Mouse (Mus musculus): ENCODE data around the gene Abcd3. TPM values are rescaled to one million over a fixed set of nuclear protein-coding genes. Genes with fewer than 3 reads are reported as not detected.

The Abcd3 gene
- 45.0 and 47.2 TPM in 2 replicates for polyA plus RNA-seq (2016; fragmentation: Nextera tagmentation; extraction: Ambion mirVana)

DNA sequence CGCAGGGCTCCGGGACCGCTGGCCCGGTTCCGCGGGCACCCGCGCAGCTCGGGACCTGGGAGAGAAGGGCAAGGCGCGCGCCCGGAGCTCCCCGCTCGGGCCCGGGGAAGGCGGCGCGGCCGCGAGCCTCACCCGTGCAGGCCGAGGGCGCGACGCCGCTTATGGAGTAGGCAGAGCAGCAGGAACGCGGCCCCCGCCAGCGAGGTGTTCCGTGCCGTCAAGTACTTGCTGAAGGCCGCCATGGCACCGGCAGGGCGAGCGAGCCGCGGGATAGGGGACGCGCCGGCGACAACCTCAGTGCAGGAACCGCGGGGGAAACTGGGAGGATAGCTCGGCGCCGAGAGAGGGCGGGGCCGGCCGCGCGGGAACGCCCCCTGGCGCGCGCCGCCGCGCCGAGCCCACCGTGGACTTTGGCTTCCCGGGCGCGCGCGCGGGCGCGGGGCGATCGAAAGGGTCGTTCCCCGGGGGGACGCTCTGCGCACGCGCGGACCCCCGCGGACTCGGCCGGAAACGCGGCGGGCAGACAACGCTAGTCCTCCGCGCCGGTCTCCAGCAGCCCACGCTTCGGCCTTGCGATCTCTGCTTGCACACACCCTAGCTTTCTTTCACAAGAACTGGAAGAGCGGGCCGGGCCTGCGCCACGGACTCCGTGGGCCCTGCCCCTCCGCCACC is at the start of gene Abcd3:
TSS of gene Abcd3 (minus strand) at position 426 of the 672 bp plus-strand sequence.
- Histone ChIP-seq H3K4me2 (peak within 1 kb of the TSS; percentile 73), H3K27ac (ENCODE audit: poor library complexity, severe bottlenecking) (peak within 1 kb of the TSS; percentile 97), H3K4me3 (peak within 1 kb of the TSS; percentile 88), H3K27me3 (replicated peaks) (no peaks in the 10 kb centered on the region), H3K9ac (peak within 1 kb of the TSS; percentile 94), H3K36me3 (no peaks in the 10 kb centered on the region), H3K9me3 (replicated peaks) (no peaks in the 10 kb centered on the region), H3K4me1 (replicated peaks) (peaks cover 16% of the 10 kb centered on the region)
- WGBS = under 1% methylated on average over 72 of the region's 99 CpGs
- peak; percentile 92 for ATAC-seq (ENCODE audit: insufficient number of reproducible peaks, low FRiP score)

DNA sequence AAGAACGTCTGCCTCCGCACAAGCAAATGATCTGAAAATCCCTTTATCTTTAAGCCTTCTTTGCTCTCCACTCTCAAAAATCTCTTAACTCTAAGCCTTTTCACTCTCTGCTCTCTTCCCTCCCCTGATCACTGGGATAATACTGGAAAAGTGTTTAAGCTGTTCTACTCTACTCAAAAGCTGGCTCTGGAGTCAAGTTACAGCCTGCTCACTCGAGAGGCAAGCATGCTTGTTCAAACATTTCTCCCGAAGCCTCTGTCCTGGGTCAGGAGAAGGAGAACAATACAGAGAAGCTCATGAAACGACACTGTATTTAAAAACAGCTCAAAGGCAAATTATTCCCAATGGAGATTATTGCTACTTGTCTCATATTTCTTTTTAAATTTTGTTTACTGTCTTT is 44.0 kb upstream of the Abcd3 start:
- Histone ChIP-seq H3K4me1 (replicated peaks) (0 out of 2 replicates have a peak, but pooled peaks cover 5% of the 10 kb centered on the region), H3K4me3 (no peak overlapping the region), H3K9me3 (replicated peaks) (no peaks in the 10 kb centered on the region), H3K27ac (ENCODE audit: poor library complexity, severe bottlenecking) (no peak overlapping the region), H3K27me3 (replicated peaks) (no peaks in the 10 kb centered on the region; the same call in 1 of the 2 replicates), H3K9ac (no peak overlapping the region), H3K4me2 (no peak overlapping the region), H3K36me3 (no peaks in the 10 kb centered on the region)
- 24% methylated on average over 5 of the region's 5 CpGs for WGBS
- no peak for ATAC-seq (ENCODE audit: insufficient number of reproducible peaks, low FRiP score)

DNA sequence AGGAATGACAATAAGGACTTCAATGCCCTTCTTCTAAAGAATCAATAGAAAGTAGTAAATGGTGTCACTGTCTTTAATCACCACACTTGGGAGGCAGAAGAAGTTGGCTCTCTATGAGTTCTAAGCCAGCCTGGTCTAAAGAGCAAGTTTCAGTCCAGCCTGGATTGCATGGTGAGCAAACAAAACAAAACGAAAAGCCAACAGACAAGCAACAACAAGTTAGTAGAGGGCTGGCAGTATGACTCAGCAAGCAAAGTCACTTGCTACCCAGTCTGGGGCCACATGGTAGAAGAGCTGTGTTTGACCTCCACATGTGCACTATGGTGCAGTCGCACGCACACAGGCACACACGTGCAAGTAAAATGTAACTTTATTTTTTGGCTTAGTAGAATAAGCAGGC is 41.0 kb upstream of the Abcd3 start:
- Histone ChIP-seq H3K4me1 (replicated peaks) (0 out of 2 replicates have a peak, but pooled peaks cover 5% of the 10 kb centered on the region), H3K4me3 (no peak overlapping the region), H3K9ac (no peak overlapping the region), H3K27me3 (replicated peaks) (no peaks in the 10 kb centered on the region; the same call in 1 of the 2 replicates), H3K36me3 (no peaks in the 10 kb centered on the region), H3K27ac (ENCODE audit: poor library complexity, severe bottlenecking) (no peak overlapping the region), H3K9me3 (replicated peaks) (no peaks in the 10 kb centered on the region), H3K4me2 (no peak overlapping the region)
- WGBS = 88% methylated on average over 4 of the region's 4 CpGs
- no peak for ATAC-seq (ENCODE audit: insufficient number of reproducible peaks, low FRiP score)

DNA sequence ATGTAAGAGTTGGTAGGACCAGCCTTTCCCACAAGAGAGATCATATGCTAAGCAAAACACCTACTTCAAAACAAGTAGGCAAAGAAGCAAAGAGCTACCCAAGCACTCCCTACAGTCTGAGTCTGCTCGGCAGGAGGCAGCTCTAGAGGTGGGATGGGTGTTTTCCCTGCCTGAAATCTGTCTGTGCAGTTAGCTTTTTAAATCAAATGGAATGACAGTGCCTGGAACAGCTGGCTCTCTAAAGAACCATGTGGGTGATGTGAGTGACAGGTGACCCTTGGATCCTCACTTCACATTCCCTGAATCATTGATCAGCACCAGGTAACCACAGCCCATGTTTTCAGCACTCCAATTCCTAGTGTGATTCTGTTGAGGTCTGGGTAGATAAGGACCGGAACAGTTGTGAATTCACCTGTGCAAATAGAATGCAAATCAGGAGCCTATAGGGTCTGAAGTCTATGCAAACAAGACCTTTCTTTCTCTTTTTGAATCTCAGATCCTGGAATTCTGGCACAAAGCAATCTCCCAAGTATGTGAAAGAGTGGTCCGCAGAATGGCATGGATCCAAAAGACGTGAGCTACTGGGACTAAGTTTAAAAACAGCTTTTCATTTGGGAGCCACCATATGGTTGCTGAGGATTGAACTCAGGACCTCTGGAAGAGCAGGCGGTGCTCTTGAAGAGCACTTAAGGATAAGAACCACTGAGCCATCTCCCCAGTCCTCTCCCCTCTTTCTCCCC is 38.8 kb upstream of the Abcd3 start:
- WGBS = 54% methylated on average over 5 of the region's 5 CpGs
- Histone ChIP-seq H3K27ac (ENCODE audit: poor library complexity, severe bottlenecking) (no peak overlapping the region), H3K27me3 (replicated peaks) (no peaks in the 10 kb centered on the region; the same call in 1 of the 2 replicates), H3K4me3 (no peak overlapping the region), H3K9me3 (replicated peaks) (no peaks in the 10 kb centered on the region), H3K4me1 (replicated peaks) (0 out of 2 replicates have a peak, but pooled peaks cover 3% of the 10 kb centered on the region), H3K4me2 (no peak overlapping the region), H3K9ac (no peak overlapping the region), H3K36me3 (no peaks in the 10 kb centered on the region)
- no peak for ATAC-seq (ENCODE audit: insufficient number of reproducible peaks, low FRiP score)

DNA sequence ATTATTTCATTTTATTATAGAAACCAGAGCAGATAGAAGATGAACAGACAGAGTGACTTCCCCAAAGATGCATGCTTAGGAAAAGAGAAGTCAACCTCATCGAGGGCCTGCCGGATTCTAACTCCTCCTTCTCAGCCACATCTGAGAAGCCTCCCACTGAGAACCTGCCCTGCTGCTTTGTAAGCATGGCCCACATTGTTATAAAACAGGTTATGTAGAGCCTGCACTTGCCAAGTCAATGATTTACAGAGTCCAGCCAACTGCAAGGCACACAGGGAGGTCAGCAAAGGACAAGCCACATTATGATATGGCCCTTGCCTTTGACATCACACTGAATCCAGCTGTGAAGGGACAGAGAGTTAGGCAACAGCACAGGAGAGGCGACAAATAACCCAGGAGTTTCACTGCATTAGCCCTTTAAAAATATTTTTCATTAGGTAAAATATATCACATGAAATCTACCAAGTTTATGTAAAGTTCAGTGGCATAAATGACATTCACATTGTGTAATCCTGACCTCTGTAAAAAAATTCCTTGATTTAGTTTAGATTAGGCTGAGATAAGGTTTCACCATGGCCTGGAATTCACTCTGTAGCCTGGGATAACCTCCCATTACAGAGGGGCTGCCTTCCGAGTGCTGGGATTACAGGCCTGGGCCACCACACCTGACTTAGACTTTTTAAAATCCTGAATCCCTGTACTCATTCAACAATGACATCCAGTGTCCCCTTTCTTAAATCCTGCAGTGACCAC is 37.1 kb upstream of the Abcd3 start:
- H3K4me2 ChIP-seq = no peak overlapping the region
- H3K27me3 ChIP-seq (replicated peaks) = no peaks in the 10 kb centered on the region
- H3K9me3 ChIP-seq (replicated peaks) = no peaks in the 10 kb centered on the region
- H3K27ac ChIP-seq (ENCODE audit: poor library complexity, severe bottlenecking) = no peak overlapping the region
- ATAC-seq (ENCODE audit: insufficient number of reproducible peaks, low FRiP score) = no peak
- no peaks in the 10 kb centered on the region for H3K4me1 ChIP-seq (replicated peaks)
- H3K9ac ChIP-seq = no peak overlapping the region
- H3K36me3 ChIP-seq = no peaks in the 10 kb centered on the region
- no peak overlapping the region for H3K4me3 ChIP-seq
- 55% methylated on average over 4 of the region's 4 CpGs for WGBS

DNA sequence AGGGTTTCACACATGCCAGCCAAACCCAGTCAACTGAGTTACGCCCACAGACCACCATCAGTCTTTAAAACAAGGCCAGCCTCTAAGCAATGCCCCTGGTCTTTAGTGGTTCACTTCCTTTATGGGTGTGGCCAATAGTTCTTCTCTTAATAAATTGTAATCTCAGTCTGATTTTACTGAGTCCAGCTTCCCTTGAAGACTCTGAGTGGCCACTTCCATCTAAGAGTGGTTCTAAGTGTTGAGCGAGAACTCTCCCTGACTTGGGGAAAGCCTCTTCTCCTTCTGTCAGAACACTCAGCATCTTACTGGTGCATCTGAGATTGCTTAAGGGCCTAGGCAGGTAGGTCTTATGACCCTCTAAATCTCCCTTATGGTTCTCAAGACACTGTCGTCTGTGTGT is 35.9 kb upstream of the Abcd3 start:
- no peaks in the 10 kb centered on the region for H3K4me1 ChIP-seq (replicated peaks)
- H3K36me3 ChIP-seq = no peaks in the 10 kb centered on the region
- no peak overlapping the region for H3K27ac ChIP-seq (ENCODE audit: poor library complexity, severe bottlenecking)
- H3K27me3 ChIP-seq (replicated peaks) = no peaks in the 10 kb centered on the region
- H3K9ac ChIP-seq = no peak overlapping the region
- WGBS = 80% methylated on average over 3 of the region's 3 CpGs
- H3K9me3 ChIP-seq (replicated peaks) = no peaks in the 10 kb centered on the region
- H3K4me2 ChIP-seq = no peak overlapping the region
- H3K4me3 ChIP-seq = no peak overlapping the region
- no peak for ATAC-seq (ENCODE audit: insufficient number of reproducible peaks, low FRiP score)

DNA sequence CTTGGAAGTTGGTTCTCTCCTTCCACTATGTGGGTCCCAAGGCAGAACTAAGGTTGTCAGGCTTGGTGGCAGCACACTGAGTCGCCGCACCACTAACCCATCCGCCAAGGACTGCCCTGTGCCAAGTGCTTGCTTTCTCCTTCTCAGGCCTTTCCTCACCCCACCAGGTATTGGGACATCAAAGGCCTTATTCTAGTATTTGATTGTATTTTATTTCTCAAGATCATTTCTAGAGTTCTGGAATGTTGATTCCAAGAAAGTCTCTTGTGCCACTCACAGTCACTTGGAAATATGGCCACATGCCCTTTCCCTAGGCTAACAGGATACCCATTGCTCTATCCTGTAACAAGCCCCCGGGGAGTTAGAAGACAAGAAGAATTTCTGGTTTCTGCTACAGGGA is 35.3 kb upstream of the Abcd3 start:
- no peak overlapping the region for H3K9ac ChIP-seq
- H3K4me2 ChIP-seq = no peak overlapping the region
- no peak overlapping the region for H3K27ac ChIP-seq (ENCODE audit: poor library complexity, severe bottlenecking)
- no peaks in the 10 kb centered on the region for H3K9me3 ChIP-seq (replicated peaks)
- no peaks in the 10 kb centered on the region for H3K4me1 ChIP-seq (replicated peaks)
- ATAC-seq (ENCODE audit: insufficient number of reproducible peaks, low FRiP score) = no peak
- no peaks in the 10 kb centered on the region for H3K36me3 ChIP-seq
- 90% methylated on average over 4 of the region's 4 CpGs for WGBS
- H3K27me3 ChIP-seq (replicated peaks) = no peaks in the 10 kb centered on the region
- no peak overlapping the region for H3K4me3 ChIP-seq

DNA sequence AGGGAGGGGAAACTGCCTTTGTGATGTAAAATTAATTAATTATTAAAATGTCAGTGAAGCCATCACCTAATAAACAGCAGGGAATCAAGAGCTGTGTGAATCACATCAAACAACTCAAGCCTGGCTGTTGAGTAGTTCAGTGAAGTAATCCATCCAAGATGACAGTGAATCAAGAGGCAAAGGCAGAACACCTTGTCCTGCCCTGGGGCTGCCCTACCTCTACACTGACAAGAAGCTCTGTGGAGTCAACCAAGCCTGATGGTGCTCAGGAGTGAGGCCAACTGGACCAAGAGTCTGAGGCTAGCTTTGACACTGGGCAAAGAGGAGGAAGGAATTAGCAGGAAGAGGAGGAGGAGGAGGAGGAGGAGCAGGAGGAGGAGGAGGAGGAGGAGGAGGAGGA is 32.2 kb upstream of the Abcd3 start:
- H3K27ac ChIP-seq (ENCODE audit: poor library complexity, severe bottlenecking) = no peak overlapping the region
- no peak overlapping the region for H3K4me3 ChIP-seq
- H3K4me2 ChIP-seq = no peak overlapping the region
- no peaks in the 10 kb centered on the region for H3K4me1 ChIP-seq (replicated peaks)
- no peak overlapping the region for H3K9ac ChIP-seq
- ATAC-seq (ENCODE audit: insufficient number of reproducible peaks, low FRiP score) = no peak
- H3K9me3 ChIP-seq (replicated peaks) = no peaks in the 10 kb centered on the region
- no peaks in the 10 kb centered on the region for H3K27me3 ChIP-seq (replicated peaks)
- no peaks in the 10 kb centered on the region for H3K36me3 ChIP-seq

DNA sequence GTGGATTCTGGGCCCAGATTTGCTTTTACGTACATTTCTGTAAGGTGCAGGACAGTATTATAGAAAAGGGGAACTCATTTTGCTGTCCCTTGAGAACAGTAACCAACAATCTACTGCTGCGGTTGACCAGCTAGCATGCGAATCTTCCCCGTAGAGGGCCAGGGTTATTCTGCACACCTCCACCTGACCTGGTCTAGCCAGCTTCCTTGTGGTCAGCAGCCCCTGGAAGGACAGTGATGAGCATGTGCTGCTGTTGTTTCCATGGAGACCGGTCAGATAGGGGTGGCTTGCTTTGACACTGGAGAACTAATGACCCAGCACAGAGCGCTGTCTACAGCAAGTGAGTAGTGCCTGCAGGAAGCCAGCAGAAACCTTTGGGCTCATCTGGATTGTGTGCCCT is 29.6 kb upstream of the Abcd3 start:
- no peak overlapping the region for H3K9ac ChIP-seq
- no peaks in the 10 kb centered on the region for H3K4me1 ChIP-seq (replicated peaks)
- H3K4me2 ChIP-seq = no peak overlapping the region
- no peaks in the 10 kb centered on the region for H3K9me3 ChIP-seq (replicated peaks)
- H3K4me3 ChIP-seq = no peak overlapping the region
- no peak for ATAC-seq (ENCODE audit: insufficient number of reproducible peaks, low FRiP score)
- WGBS = 88% methylated on average over 6 of the region's 6 CpGs
- no peak overlapping the region for H3K27ac ChIP-seq (ENCODE audit: poor library complexity, severe bottlenecking)
- no peaks in the 10 kb centered on the region for H3K36me3 ChIP-seq
- no peaks in the 10 kb centered on the region for H3K27me3 ChIP-seq (replicated peaks)

DNA sequence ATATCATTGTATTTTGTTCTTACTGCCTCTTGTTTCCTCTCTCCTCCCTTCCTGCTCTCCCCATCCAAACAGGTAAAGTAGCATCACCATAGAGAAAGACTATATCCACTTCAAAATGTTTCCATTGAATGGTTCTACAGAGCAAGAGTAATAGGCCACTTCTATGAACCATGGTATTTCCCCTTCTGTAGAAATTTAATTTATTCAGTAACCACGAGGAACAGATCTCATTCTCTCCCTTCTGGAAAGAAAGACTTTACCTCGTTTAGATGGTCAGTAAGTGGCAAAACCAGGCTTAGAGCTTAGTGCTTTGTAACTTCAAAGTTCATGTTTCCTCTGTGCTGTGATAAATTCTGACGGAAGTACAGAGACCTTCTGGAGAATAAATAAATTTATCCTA is 28.9 kb upstream of the Abcd3 start:
- no peaks in the 10 kb centered on the region for H3K27me3 ChIP-seq (replicated peaks)
- no peak overlapping the region for H3K4me3 ChIP-seq
- no peak overlapping the region for H3K27ac ChIP-seq (ENCODE audit: poor library complexity, severe bottlenecking)
- H3K36me3 ChIP-seq = no peaks in the 10 kb centered on the region
- H3K4me1 ChIP-seq (replicated peaks) = no peaks in the 10 kb centered on the region
- 64% methylated on average over 3 of the region's 3 CpGs for WGBS
- H3K9ac ChIP-seq = no peak overlapping the region
- no peaks in the 10 kb centered on the region for H3K9me3 ChIP-seq (replicated peaks)
- H3K4me2 ChIP-seq = no peak overlapping the region
- no peak for ATAC-seq (ENCODE audit: insufficient number of reproducible peaks, low FRiP score)

DNA sequence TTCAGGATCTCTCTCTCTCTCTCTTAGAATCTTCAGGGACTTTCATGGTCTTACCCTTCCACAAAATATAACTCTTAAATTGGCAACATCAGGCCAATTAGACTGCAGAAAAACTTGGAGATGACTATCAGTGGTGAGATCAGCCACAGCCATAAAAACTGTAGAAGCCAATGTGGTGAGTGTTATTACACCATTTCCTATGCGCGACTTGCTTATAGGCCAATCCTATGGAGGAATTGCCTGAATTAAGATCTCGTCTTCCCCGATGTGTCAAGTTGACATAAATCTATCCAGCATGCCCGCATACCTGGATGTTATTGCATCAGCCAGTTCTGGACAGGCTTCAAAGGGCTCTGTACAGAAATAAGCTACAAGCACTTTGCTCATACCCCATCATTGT is 28.2 kb upstream of the Abcd3 start:
- WGBS = 89% methylated on average over 5 of the region's 5 CpGs

More for the DNA sequence above, 28.2 kb upstream of the Abcd3 start:
- H3K4me2 ChIP-seq = no peak overlapping the region
- no peaks in the 10 kb centered on the region for H3K27me3 ChIP-seq (replicated peaks)
- no peaks in the 10 kb centered on the region for H3K36me3 ChIP-seq
- no peak overlapping the region for H3K27ac ChIP-seq (ENCODE audit: poor library complexity, severe bottlenecking)
- no peak for ATAC-seq (ENCODE audit: insufficient number of reproducible peaks, low FRiP score)
- no peak overlapping the region for H3K4me3 ChIP-seq
- H3K9me3 ChIP-seq (replicated peaks) = 0 out of 2 replicates have a peak, but pooled peaks cover 1% of the 10 kb centered on the region
- H3K4me1 ChIP-seq (replicated peaks) = no peaks in the 10 kb centered on the region
- no peak overlapping the region for H3K9ac ChIP-seq

All from heart, embryonic 12.5 days (tissue).